Mouse (Mus musculus) kidney, adult 2 months (tissue): Measurements from ENCODE around the gene Trim15.

Source experiments
- CTCF ChIP-seq: fragments of 200-500 bp; conservative IDR thresholded peaks from 2 replicates; pipeline ENCODE4 v1.5.1; 2011; ENCODE audit warnings: low read depth, mild to moderate bottlenecking, control low read depth, low read length, moderate library complexity, mixed read lengths; ENCODE audit not compliant: insufficient read depth, insufficient read length
- POLR2A ChIP-seq: fragments of 200-500 bp; IDR thresholded peaks from one replicate; pipeline ENCODE4 v1.6.1; 2011; ENCODE audit warnings: low read depth, low read length, control low read depth

GRCm38 (mm10) chr17:36909802-36910201, 42.8 kb upstream of the Trim15 start:
- no peak for TF ChIP-seq CTCF
- no peak for TF ChIP-seq POLR2A
